Mouse (Mus musculus): ENCODE measurements around the gene Ttll3. TPM values are rescaled to one million over a fixed set of nuclear protein-coding genes. Genes with fewer than 3 reads are reported as not detected.
A peak's percentile ranks its signal among the peaks of the same experiment; 100 is the strongest.

The Ttll3 gene
- polyA plus RNA-seq, 1 experiment from 2014 or later, result 6.4 TPM

DNA sequence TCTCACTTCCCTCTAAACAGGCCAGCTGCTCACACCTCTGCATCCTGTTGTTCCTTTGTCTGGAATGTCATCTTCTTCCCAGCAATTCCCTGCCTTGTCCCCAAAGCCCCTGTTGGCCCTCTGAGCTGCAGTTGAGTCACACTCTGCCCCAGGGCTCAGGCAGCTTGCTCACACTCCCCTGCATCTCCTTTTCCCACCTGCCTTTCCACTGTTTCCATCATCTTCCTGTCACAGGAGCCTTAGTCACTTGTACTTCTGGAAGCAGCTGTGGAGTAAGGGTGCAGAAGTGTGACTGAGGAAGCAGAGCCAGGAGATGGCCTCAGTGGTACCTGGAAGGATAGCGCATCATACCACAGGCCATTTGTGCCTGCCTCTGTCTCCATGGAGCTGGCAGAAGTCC is 26.8 kb upstream of the Ttll3 start:
- H3K9ac ChIP-seq, result no peak overlapping the region
- no peaks in the 10 kb centered on the region for H3K9me3 ChIP-seq
- H3K36me3 ChIP-seq, result peaks cover 6% of the 10 kb centered on the region
- no peaks in the 10 kb centered on the region for H3K4me1 ChIP-seq
- H3K27ac ChIP-seq, result no peak overlapping the region
- 96% methylated on average over 1 of the region's 1 CpGs for WGBS
- no peak overlapping the region for H3K4me3 ChIP-seq
- no peak overlapping the region for H3K4me2 ChIP-seq (replicated peaks)
- H3K27me3 ChIP-seq, result 0 out of 2 replicates have a peak, but pooled peaks cover 2% of the 10 kb centered on the region
- no peak for ATAC-seq (ENCODE audit: insufficient number of reproducible peaks, insufficient read depth, low FRiP score, low TSS enrichment)

DNA sequence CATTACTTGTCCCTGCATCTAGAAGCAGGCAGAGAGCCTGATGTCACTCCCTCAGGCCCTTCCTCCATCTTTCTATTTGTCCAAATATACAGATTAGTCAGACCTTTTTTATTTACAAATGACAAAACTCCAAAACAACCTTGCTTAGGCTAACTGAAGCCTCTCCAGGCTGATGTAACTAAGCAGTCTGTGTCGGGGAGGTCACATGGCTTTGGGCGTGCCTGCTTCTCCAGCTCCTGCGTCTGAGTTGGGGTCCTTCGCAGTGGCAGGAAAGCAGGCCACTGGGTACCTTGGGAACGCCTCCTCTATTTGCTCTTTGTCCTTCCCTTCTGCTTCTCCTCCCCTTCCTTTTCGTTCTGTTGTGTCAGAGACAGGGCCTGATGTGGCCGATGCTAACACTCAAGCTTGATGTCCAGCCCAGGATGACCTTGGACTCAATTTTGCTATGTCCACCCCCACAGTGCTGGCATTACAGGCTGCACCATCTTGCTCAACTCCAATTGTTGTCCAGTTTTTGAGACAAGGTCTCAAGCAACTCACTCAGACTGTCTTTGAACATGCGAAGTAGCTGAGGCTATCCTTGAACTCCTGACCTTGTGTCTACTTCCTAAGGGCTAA is 24.4 kb upstream of the Ttll3 start:
- H3K4me1 ChIP-seq, result no peaks in the 10 kb centered on the region
- H3K9ac ChIP-seq, result no peak overlapping the region
- ATAC-seq (ENCODE audit: insufficient number of reproducible peaks, insufficient read depth, low FRiP score, low TSS enrichment), result no peak
- no peak overlapping the region for H3K4me2 ChIP-seq (replicated peaks)
- H3K9me3 ChIP-seq, result no peaks in the 10 kb centered on the region
- H3K27me3 ChIP-seq, result no peaks in the 10 kb centered on the region
- no peak overlapping the region for H3K27ac ChIP-seq
- peaks cover 25% of the 10 kb centered on the region for H3K36me3 ChIP-seq
- no peak overlapping the region for H3K4me3 ChIP-seq
- WGBS, result 75% methylated on average over 8 of the region's 8 CpGs

DNA sequence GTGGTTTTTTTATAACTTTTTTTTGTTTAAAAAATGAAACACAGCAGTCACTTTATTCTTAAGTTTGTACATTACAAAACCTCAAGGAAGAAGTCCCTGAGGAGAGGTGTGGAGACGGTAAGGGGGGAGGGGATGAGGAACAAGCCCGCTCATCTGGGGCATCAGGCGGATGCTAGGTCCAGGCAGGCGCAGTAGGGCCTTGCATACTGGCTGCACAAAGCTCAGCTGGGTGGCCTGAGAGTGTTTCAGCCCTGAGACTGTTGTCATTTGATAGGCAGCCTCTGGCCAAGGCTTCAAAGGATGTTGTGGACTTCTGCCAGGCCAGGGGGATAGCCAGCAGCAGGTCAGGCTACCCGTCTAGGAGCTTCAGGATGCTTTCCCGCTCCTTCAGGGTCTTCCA is 22.4 kb upstream of the Ttll3 start:
- Histone ChIP-seq H3K27me3 (no peaks in the 10 kb centered on the region), H3K36me3 (peaks cover 45% of the 10 kb centered on the region), H3K4me2 (replicated peaks) (no peak overlapping the region), H3K9me3 (no peaks in the 10 kb centered on the region), H3K27ac (no peak overlapping the region), H3K4me1 (no peaks in the 10 kb centered on the region), H3K9ac (no peak overlapping the region), H3K4me3 (no peak overlapping the region)
- no peak for ATAC-seq (ENCODE audit: insufficient number of reproducible peaks, insufficient read depth, low FRiP score, low TSS enrichment)
- 87% methylated on average over 6 of the region's 6 CpGs for WGBS

- Histone ChIP-seq H3K9me3 (no peaks in the 10 kb centered on the region), H3K4me3 (no peak overlapping the region), H3K27me3 (no peaks in the 10 kb centered on the region), H3K4me1 (no peaks in the 10 kb centered on the region), H3K36me3 (peaks cover 53% of the 10 kb centered on the region), H3K9ac (no peak overlapping the region), H3K4me2 (replicated peaks) (no peak overlapping the region), H3K27ac (no peak overlapping the region)
- 93% methylated on average over 1 of the region's 1 CpGs for WGBS
- no peak for ATAC-seq (ENCODE audit: insufficient number of reproducible peaks, insufficient read depth, low FRiP score, low TSS enrichment)
Measured at GRCm38 (mm10) chr6:113367574-113367973, 21.5 kb upstream of the Ttll3 start.

DNA sequence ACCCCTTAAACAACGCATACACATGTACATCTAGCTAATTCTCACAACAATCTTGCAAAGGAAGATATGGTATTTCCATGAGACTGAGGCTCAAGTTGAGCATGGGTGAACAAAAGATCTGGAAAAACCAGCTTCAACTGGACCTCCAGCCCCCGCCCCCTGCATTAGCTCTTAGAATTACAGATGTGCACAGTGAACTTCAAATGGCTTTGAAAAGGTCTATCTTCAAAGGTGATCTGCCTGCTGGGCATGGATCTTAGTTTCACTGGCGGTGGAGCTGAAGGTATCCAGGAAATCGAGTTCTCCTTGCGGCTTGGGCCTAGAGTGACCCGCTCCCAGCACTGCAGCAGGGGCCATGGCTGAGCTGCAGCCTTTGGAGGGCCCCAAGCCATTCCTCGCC is 20.9 kb upstream of the Ttll3 start:
- no peak overlapping the region for H3K9ac ChIP-seq
- H3K4me3 ChIP-seq, result no peak overlapping the region
- 74% methylated on average over 7 of the region's 7 CpGs for WGBS
- no peak overlapping the region for H3K4me2 ChIP-seq (replicated peaks)
- H3K36me3 ChIP-seq, result peaks cover 55% of the 10 kb centered on the region
- no peaks in the 10 kb centered on the region for H3K27me3 ChIP-seq
- no peaks in the 10 kb centered on the region for H3K4me1 ChIP-seq
- no peak for ATAC-seq (ENCODE audit: insufficient number of reproducible peaks, insufficient read depth, low FRiP score, low TSS enrichment)
- no peaks in the 10 kb centered on the region for H3K9me3 ChIP-seq
- H3K27ac ChIP-seq, result no peak overlapping the region

- H3K4me2 ChIP-seq (replicated peaks), result no peak overlapping the region
- H3K27ac ChIP-seq, result no peak overlapping the region
- H3K9ac ChIP-seq, result no peak overlapping the region
- peaks cover 58% of the 10 kb centered on the region for H3K36me3 ChIP-seq
- ATAC-seq (ENCODE audit: insufficient number of reproducible peaks, insufficient read depth, low FRiP score, low TSS enrichment), result no peak
- no peaks in the 10 kb centered on the region for H3K9me3 ChIP-seq
- 81% methylated on average over 5 of the region's 5 CpGs for WGBS
- no peaks in the 10 kb centered on the region for H3K27me3 ChIP-seq
- H3K4me1 ChIP-seq, result no peaks in the 10 kb centered on the region
- no peak overlapping the region for H3K4me3 ChIP-seq
Measured at GRCm38 (mm10) chr6:113368577-113368976, 20.5 kb upstream of the Ttll3 start.

DNA sequence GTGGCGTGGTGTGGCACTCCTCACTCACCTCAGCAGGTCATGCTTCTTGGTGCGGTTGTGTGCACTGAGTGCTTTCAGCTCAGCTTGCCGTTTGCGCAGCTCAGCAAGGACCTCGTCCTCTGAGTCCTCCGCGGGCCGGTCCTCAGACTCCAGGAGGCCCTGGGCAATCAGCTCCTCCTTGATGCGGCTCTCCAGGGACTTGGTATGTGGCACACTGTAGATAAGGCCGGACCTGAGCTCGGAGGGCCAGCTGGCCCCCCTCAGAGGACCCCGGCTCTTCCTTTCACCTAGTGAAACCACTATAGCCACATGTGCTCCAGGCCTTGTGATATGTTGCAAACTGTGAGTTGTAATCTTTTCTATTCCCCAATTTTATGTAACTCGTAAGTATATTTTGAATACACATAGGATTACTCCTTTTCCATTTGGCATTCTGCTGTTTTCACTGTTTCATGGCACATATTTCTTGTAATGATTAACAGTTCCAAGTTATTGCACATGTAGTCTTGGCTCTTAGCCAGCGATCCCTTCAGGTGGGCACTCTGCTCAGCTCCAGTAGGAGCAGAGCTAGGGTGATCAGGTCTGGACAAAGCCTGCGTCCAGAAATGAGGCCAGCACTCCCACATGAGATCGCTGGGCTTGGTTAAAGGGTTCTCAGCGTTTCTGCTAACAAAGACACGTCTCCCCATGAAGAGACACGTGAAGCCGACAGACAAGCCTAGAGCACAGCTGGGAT is 18.7 kb upstream of the Ttll3 start:
- Histone ChIP-seq H3K4me1 (no peaks in the 10 kb centered on the region), H3K4me2 (replicated peaks) (no peak overlapping the region), H3K9me3 (no peaks in the 10 kb centered on the region), H3K27me3 (no peaks in the 10 kb centered on the region), H3K27ac (no peak overlapping the region), H3K36me3 (peaks cover 74% of the 10 kb centered on the region), H3K4me3 (no peak overlapping the region), H3K9ac (no peak overlapping the region)
- no peak for ATAC-seq (ENCODE audit: insufficient number of reproducible peaks, insufficient read depth, low FRiP score, low TSS enrichment)
- WGBS, result 93% methylated on average over 20 of the region's 20 CpGs

GRCm38 (mm10) chr6:113373491-113373890 is 15.6 kb upstream of the Ttll3 start:
- no peak overlapping the region for H3K4me2 ChIP-seq (replicated peaks)
- H3K9ac ChIP-seq, result no peak overlapping the region
- 92% methylated on average over 4 of the region's 4 CpGs for WGBS
- ATAC-seq (ENCODE audit: insufficient number of reproducible peaks, insufficient read depth, low FRiP score, low TSS enrichment), result no peak
- H3K36me3 ChIP-seq, result peaks cover 67% of the 10 kb centered on the region
- H3K9me3 ChIP-seq, result no peaks in the 10 kb centered on the region
- H3K27me3 ChIP-seq, result no peaks in the 10 kb centered on the region
- H3K4me1 ChIP-seq, result peaks cover 4% of the 10 kb centered on the region; the same call in 1 of the 2 replicates
- no peak overlapping the region for H3K27ac ChIP-seq
- no peak overlapping the region for H3K4me3 ChIP-seq

- H3K4me2 ChIP-seq (replicated peaks), result peak overlapping the region; percentile 85
- H3K27ac ChIP-seq, result peak overlapping the region; percentile 92
- peaks cover 52% of the 10 kb centered on the region for H3K36me3 ChIP-seq
- peak overlapping the region; percentile 95 for H3K4me3 ChIP-seq
- WGBS, result 10% methylated on average over 7 of the region's 7 CpGs
- ATAC-seq (ENCODE audit: insufficient number of reproducible peaks, insufficient read depth, low FRiP score, low TSS enrichment), result no peak
- peaks cover 10% of the 10 kb centered on the region for H3K4me1 ChIP-seq
- H3K9ac ChIP-seq, result peak overlapping the region; percentile 94
- H3K9me3 ChIP-seq, result no peaks in the 10 kb centered on the region
- H3K27me3 ChIP-seq, result no peaks in the 10 kb centered on the region
Measured at GRCm38 (mm10) chr6:113377172-113377495, 11.9 kb upstream of the Ttll3 start.

DNA sequence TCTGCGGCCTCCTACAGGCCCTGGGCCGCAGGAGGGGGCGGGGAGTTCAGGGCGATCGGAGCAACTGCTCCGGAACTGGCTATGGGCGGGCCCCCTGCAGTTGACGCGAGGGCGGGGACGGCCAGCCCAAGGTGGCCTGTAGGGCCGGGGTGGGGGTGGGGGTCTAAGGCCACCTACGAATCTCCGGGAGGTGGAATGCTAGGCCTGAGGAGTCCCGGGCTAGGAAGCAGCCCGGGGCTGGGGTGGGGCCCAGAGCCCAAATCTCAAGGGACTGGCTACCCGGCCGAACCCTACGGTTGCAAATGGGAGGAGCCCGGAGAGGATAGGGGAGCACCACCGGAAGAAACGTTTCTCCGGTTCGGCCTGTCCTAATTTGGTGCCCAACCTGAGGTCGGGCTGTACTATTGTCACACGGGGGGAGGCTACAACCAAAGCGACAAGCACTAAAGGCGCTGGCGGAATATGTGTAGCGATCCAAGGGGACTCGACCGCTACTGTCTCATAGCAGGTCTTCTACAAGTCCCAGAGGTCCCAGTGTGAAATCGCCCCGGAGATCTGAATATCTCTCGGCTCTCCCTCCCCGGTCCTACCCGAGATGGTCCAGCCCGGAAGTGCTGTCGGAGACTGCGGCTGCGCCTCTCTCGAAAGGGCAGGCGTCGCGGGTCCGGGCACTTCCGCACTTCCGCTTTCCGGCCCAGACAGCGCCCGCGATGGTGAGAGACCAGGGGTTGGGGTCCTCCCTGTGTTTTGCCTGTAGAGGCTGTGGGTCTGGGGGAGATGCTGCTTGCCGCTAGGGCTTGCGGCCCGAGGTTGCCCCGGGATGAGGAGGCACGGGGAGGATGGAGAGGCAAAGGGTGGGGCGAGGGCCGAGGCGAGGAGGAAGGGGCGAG is 11.3 kb upstream of the Ttll3 start, which contains the start of the genes Tada3 and Arpc4:
TSS of gene Tada3 (minus strand) at position 388 of the 890 bp plus-strand sequence.
TSS of gene Arpc4 (plus strand) at position 620 of the 890 bp plus-strand sequence.
- H3K4me3 ChIP-seq, result peak within 1 kb of the TSS; percentile 95
- no peaks in the 10 kb centered on the region for H3K27me3 ChIP-seq
- peak within 1 kb of the TSS; percentile 94 for H3K9ac ChIP-seq
- H3K9me3 ChIP-seq, result no peaks in the 10 kb centered on the region
- under 1% methylated on average over 61 of the region's 61 CpGs for WGBS
- H3K36me3 ChIP-seq, result peaks cover 48% of the 10 kb centered on the region
- peak within 1 kb of the TSS; percentile 85 for H3K4me2 ChIP-seq (replicated peaks)
- peaks cover 10% of the 10 kb centered on the region for H3K4me1 ChIP-seq
- peak; percentile 94 for ATAC-seq (ENCODE audit: insufficient number of reproducible peaks, insufficient read depth, low FRiP score, low TSS enrichment)
- peak within 1 kb of the TSS; percentile 92 for H3K27ac ChIP-seq

GRCm38 (mm10) chr6:113379246-113379645 is 9.8 kb upstream of the Ttll3 start:
- H3K4me2 ChIP-seq (replicated peaks), result peak overlapping the region; percentile 85
- H3K4me3 ChIP-seq, result peak overlapping the region; percentile 95; the same call in 1 of the 2 replicates
- no peak for ATAC-seq (ENCODE audit: insufficient number of reproducible peaks, insufficient read depth, low FRiP score, low TSS enrichment)
- peaks cover 10% of the 10 kb centered on the region for H3K4me1 ChIP-seq
- H3K36me3 ChIP-seq, result peaks cover 54% of the 10 kb centered on the region
- no peak overlapping the region for H3K9ac ChIP-seq
- H3K27ac ChIP-seq, result no peak overlapping the region
- H3K9me3 ChIP-seq, result no peaks in the 10 kb centered on the region
- H3K27me3 ChIP-seq, result no peaks in the 10 kb centered on the region
- WGBS, result 89% methylated on average over 6 of the region's 6 CpGs

Data from embryonic facial prominence, embryonic 12.5 days (tissue).